Mouse (Mus musculus) kidney, adult 18-20 months (tissue): ENCODE measurements at regions not wholly inside any gene's neighbourhood (a gene's known extent, or its start where the extent isn't known, plus 50 kb on each side); places are given as distances from the start of the nearest gene placed in this dataset.

Experiments
- DNase-seq: peaks from one replicate; pipeline ENCODE4 v3.0.0; 2021

DNA sequence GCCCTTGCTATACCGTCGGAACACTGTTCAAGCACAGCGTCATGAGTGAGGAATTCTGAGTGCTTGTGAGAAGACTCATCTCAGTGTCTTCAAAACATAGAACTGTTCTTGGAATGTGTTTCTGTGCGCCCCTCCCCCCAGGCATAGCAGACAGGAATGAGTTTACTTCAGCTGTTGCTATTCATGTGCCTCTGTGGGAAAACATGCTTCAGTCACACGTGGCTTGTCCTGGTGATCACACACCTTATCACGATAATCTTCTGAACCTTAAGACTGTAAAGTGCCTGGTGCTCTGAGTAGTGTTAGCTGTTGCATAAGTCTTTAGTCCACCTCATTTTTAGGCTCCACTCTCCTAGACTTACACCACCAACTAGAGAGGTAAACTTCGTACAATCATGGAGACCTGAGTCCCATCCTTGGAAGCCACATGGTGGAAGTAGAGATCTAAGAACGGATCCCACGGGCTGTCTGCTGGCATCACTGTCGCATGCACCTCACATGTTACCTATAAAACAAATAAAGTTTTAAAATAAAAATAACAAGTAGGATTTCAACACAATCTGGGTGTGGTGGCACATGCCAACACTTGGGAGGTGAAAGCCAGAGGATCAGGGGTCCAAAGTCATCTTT is 1143.8 kb downstream of the 4930447A16Rik start:
- peak; percentile 51 for DNase-seq

DNA sequence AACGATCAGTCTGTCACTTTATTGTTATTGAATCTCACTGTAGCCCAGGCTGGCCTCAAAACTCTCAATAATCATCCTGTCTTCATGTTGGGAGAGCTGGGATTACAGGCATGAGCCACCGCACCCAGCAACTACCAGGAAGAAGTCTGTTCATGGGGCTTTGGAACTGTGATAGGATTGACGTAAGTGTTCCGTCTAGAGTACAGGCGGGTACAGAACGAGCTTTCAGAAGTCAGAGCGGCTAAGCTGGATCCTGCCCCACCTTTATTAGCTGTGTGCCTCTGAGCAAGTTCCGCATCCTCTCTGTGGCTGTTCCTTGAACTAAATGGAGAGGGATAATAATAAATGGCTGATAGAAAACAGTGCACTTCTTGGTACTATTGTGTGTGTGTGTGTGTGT is 1144.8 kb downstream of the 4930447A16Rik start:
- DNase-seq: no peak

DNA sequence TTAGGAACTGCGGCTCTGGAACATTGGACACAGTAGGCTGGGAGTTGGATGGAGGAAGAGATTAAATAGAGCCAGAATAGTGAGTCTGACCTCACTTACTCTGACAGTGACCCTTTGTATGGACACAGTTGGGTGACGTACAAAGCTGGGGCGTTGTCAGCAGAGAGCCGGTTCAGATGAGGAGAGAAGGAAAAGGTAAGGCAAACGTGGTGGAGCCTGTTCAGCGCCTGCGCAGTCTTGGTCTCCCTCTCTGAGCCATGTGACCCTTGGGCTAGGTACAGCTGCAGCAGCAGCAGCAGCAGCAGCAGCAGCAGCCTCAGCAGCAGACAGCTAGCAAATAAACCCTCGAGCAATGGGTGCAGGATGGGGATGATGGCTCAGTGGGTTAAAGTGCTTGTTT is 1145.4 kb downstream of the 4930447A16Rik start:
- DNase-seq: no peak

DNA sequence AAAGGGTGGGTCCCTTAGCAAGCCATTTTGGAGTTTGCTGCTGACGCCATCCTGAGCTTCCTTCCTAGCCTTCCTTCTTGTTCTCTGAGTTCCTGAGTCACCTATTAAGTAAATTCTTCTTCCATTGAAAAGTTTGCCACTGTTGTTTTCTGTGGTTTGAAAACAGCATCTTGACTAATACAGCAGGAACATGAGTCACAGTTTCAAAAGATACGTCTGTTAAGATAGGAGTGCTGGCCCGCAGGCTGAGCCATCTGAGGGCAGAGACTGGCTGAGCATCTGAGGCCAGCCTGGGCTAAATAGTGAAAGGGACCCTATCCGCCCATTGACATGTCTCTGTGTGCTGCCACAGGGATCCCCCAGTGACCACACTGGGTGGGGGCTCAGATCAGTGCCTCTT is 1147.3 kb downstream of the 4930447A16Rik start:
- no peak for DNase-seq

DNA sequence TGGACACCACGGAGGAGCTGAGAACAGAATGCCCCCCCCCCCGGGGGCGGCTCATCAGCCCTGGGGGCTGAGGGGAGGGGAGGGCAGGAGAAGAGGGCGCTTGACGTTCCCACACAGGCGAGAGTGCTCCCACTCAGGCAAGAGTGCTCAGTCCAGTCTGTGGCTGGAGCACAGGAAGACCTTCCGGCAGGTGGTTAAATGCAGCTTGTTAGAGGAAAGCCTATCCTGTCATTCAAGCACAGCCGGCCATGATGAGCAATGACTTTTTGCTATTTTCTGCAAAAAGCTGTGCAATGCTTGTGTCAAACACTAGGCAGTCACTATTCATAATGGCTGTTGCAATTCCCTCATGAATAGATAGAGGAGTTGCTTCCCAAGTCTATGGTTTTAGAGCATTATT is 1149.1 kb downstream of the 4930447A16Rik start:
- DNase-seq: no peak

DNA sequence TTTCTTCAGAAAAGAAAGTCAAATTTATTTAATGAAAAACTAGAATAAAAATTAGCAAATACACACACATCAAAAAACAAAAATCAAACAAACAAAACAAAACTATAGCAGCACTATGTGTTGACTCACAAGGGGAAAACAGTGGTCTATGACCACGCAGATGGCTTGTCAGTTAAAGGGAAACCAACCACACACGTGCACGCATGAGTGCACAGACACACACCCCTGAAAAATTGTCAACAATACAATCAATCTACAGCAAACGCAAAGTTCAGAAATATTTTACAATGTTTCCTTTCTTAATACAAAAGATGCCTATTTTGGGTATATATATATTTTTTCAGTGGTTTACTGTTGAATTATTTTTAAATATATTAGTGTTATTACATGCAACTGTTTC is 1149.9 kb downstream of the 4930447A16Rik start:
- no peak for DNase-seq

DNA sequence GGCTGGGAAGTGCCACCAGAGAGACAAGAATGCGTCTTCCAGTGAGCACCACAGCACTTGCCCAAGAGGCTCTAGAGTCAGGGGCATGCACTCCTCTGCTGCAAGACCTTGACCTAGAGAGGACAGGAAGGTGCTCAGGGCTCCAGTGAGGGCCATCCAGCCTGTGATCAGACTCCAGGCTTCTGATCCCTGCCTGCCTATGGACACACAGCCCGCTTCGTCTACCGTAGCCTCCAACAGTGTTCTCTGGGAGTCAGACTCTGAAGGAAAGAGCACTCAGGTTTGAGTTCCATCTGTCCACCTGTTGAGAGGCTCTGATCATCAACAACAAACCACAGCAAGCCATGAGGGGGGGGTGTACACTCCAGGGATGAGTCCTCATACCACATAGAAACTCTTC is 1152.3 kb downstream of the 4930447A16Rik start:
- DNase-seq: no peak

DNA sequence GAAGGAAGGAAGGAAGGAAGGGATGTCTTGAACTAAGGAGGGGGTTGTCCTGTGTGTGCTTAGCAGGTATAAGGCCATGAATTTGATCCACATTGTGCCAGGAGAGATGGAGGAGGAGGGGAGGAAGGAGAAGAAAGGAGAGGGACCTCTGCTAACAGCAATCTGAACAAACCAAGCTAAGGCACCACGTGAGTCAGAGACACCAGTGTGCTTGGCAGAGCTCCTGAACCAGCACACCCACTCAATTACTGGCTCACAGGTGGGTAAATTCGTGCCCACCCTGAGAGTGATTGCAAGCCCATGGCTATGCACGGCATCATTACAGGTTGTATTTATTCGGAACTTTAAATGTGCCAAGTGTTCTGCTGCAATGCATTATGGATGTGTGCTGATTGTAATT is 1154.1 kb downstream of the 4930447A16Rik start:
- no peak for DNase-seq

DNA sequence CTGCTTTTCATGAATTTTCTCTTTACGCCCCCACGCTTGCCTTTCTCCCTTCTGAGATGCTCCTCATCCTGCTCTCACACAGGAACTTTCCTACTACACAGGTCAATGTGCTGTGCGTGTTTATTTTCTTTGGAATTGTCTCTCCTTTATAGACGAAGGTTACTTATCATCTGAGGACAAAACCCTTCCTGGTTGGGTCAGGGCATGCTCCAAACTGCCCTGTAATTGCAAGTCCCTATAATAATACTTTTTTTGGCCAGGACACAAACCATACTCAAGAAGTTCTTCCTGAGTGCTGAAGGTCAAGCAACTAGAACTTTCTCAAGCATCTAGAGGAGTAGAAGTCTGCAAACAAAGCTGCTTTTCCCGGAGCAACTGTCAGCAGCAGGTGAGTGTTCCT is 1158.1 kb downstream of the 4930447A16Rik start:
- no peak for DNase-seq

DNA sequence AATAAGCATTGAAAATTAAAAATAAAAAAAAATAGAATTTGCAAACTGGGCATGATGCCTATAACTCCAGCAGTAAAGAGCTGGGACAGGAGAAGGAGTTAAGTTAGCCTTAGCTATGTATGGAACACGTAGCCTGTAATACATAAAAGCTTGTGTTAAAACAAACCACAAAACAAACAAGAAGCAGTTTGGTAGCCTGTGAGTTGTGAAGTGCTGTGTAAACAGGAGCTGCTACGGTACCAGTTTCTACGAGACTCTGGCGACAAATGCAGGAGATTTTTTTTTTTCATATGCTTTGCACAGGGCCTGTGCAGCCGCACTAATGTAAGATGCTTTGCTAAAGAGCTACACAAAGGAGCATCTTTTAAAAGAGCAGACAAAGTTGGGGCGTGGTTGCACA is 1159.1 kb downstream of the 4930447A16Rik start:
- no peak for DNase-seq

DNA sequence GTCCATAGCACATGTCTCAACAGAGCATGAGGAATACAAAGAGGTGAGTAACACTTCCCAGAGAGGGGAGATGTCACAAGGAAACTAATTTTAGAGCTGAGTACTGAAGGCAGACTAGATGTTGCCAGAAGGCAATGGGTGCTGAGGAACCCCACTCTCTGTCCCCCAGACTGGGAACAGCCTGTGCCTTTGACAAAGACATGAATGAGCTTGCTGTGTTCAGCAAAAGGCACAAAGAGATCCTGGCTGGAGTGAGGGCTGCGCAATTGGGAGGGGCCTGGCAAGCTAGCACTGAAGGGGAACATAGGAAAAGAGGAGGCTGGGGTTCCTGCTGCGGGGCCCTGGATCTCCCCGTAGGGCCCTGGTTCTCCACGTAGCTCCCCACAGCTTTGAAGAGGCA is 1160.3 kb downstream of the 4930447A16Rik start:
- DNase-seq: no peak

DNA sequence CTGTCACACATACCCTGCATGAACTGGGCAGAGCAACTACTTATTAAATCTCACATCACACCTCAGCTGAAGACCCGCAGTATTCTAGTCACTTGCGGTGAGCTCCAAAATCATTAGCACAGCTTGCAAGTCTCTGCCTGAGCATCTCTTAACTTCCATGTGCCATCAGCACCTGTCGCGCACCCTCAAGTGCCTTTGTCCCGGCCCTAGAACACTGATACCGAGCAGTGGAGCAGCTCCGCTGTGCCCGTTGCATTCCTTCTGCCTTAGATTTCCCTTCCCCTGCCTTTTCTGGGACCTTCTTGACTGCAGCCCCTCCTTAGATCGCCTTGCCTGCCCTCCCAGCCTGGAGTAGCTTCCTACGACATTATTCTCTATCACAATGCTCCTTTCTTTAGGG is 1161.2 kb downstream of the 4930447A16Rik start:
- no peak for DNase-seq

DNA sequence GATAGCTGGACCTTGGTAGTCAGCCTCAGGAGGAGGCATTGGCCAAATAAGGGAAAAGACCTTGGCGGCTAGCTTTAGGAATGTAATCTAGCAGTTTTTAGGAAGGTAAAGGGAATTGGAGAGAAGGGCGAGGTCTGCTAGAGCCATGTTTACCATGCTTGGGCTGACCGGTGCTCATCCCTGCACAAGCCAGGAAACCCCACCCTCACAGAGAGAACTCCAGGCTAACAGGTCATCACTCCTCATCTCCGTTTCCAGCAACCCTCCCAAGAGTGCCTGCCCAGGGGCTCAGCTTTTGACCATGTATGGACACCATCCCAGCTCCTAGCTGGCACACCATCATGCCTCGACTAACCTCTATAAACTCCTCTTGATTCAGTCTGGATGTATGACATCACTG is 1162.9 kb downstream of the 4930447A16Rik start:
- no peak for DNase-seq

DNA sequence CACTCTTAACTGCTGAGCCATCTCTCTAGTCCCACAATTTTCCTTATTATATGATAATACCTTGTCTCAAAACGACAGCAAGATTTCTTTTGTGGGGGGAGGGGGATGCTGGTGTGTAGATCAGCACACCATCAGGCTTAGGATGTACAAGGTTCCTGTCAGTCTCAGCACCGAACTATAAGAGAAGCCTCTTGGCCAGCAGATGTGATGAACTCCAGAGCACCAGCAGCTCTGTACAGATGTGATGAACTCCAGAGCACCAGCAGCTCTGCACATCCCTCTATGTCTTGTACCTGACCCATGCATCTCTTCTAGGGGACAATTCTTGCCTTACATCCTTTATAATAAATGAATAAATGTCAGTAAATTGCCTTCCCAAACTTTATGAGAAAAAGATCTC is 1163.7 kb downstream of the 4930447A16Rik start:
- DNase-seq: no peak

DNA sequence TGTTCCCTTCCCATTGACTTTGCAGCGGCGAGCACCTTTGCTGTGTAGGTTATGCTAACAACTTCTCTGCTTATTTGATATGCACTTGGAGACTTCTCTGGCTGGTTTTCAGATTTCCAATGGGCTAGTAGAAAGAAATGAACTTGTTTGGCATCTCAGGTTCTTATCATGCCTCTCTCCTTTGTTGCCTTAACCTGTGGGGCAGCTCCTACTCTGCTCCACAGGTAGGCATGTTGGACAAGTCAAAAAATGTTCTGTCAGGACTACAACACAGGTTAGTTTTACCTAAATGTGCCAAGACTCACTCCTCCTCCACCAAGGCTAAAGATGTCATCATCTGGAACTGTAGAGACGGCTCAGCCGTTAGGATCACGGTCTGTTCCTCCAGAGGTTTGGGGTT is 1164.3 kb downstream of the 4930447A16Rik start:
- no peak for DNase-seq

DNA sequence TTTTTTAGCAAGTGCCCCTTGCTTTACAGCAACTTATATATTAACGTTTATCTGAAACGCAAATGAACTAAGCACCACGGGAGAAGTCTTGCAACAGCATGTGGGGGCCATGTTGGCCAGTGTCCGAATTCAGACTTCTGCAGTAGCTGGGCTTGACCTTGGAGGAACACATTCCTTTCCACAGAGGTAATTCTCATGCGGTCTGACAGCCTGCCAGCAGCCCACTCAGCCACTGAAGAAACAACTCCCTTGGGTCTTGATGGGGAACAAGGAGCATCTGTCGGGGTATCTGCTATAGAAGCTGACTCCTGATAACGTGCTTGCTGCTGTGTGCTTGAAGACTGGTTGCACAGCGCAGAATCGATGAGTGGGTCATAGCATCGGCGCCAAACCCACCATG is 1168.7 kb downstream of the 4930447A16Rik start:
- peak; percentile 36 for DNase-seq

DNA sequence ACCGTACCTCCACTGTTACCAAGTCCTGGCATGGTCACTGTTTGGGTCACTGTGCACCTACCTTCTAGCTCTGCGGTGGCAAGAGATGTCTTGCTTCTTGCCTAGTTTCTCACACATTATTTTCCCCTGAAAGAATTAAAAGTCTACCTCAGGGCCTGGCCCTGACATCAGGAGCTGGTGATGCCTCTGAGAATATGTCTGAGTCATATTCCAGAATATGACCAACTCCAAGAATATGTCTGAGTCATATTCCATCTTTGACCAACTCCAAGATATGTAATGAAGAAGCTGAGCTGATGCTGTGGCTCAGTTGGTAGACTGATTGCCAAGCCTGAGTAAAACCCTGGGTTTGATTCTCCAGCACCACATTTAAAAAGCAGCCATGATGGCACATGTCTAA is 1169.4 kb downstream of the 4930447A16Rik start:
- no peak for DNase-seq

DNA sequence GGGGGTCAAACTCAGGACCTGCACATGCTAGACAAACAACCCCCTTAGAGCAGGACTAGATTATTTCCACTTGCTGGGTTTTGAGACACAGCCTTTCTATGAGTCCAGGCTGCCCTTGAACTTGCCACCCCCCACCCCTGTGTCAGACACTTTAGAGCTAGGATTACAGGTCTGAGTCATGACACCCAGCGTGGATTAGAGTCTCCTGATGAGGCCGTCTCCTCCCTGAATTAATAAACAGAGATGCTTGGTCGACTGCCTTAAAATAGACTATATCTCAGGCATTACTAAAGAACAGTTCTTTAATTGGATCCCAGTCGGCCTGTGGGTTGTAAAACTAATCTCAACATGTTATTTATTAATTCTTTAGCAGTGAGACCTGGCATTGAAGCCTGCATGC is 1170.5 kb downstream of the 4930447A16Rik start:
- DNase-seq: no peak

DNA sequence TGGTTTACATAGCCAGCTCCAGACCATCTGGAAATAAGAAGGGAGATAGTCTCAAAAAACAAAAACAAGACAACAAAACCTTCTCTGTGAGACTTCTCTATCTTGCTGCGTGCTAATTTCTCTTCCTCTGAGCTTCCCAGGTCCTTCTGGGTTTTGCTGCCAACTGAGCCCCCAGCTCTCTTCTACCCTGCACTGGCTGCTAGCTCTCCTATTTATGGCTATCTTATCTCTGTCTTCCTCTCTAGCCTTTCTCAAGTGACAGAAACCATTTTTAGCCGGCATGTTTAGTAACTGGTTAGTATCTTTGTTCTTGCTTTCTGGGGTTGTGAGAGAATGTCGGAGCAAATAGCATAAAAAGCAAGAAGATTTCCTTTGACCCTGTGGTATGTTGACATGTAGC is 1172.1 kb downstream of the 4930447A16Rik start:
- no peak for DNase-seq

DNA sequence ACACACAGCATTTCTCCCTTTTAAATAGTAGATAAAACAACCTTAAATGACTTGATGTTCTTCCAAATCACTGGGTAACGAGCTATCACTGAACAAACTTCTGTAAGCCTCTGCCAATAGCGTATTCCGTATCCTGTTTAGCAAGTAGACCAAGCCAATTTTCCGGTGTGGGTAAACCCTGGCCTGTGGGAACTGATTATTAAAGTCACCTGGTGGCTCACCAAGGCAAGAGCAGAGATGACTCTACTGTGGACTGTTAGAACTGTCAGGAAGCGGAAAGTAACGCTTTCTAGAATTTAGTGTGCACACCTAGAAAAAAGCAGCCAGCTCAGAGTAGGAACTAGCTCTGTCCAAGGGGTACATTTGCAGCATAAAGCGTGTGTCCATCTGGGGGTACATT is 1176.1 kb downstream of the 4930447A16Rik start:
- DNase-seq: no peak

DNA sequence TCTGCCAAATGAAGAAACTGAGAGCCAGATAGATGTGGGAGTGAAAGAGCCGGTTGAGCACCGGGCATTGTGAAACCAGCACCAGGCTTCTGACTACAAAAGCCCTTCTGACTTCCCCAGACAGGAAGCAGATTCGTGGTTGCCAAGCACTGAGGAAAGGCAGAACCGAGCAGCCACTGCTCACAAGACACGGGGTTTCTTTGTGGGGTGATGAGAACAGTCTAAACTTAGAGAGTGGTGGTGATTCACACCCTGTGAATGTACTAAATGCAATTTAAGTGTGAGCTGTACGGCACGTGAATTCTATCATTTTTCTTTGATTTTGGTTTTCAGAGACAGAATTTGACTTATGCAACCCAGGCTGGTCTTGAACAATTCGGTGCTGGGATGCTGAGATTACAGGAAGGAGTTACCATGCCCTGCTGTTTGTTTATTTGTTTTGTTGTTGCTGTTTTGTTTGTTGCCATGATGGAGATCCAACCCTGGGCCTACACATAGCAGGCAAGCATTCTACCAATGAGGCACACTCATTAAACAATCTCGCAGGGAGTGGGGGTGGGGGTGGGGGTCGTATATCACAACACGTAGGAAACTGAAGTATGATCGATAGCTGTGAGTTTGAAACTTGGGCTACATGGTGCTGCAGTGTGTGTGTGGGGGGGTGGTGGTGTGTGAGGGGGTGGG is 1177.0 kb downstream of the 4930447A16Rik start:
- DNase-seq: no peak

DNA sequence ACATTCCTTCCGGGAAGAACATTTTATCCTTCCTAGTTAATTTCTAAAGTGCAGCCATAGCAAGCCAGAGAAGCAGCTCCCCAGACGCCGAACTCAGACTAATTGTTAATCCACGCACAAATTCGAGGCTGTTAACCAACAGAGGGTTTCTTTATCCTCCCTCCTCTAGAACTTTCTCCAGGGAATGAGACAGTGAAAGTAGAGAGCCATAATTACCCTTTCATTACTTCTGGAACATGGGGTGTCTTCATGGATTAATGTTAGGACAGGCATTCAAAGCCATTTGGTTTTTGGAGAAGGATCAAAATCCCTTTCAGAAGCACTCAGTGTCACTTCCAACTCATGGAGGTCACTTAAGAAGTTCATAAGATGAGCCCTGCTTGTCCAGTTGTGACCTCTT is 1178.6 kb downstream of the 4930447A16Rik start:
- no peak for DNase-seq

DNA sequence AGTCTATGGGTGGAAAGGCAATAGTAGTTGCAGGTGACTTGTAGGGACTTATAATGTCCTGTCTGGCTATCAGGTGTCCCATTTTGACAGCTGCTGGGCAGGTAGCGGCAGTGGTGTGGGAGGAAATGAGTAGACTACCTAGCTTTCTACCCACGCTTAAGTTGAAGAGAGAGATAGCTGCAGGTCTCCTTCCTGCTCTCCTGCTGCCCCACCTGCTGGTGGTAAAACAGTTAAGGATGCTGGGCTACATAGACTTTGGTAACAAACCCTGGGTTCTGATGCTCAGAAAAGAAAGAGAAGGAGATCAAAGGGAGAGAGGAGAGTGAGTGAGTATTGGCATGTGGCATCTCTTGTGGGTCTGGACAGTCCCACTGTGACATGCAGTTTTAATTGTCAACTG is 1182.0 kb downstream of the 4930447A16Rik start:
- DNase-seq: peak; percentile 63

DNA sequence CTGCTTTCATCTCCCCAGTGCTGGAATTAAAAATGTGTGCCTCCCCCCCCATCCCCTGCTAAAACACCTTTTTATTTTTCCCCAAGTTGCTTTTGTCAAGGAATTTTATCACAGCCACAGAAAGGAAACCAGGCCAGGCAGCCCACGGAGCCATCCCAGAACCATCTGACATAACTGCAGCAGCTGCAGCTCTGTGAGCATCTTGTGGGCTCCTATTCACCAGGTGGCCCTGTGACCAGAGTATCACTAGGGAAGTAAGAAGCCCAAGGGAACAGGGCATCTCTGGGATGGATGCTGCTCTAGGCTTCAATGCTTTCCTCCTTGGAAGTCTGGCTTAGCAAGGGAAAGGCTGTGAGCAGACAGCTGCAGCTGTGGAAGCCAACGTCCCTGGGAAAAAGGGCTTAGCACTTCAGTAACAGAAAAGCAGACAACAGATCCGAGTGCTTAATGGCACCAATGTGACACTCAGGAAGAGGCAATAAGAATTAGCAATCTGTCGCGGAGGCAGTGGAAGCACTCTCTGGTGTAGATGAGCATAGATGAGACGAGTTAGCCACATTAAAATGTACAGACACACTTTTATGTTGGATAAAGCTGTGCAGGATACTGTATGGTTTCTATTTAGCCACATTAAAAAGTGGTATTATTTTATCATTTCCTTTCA is 1183.0 kb downstream of the 4930447A16Rik start:
- DNase-seq: no peak

DNA sequence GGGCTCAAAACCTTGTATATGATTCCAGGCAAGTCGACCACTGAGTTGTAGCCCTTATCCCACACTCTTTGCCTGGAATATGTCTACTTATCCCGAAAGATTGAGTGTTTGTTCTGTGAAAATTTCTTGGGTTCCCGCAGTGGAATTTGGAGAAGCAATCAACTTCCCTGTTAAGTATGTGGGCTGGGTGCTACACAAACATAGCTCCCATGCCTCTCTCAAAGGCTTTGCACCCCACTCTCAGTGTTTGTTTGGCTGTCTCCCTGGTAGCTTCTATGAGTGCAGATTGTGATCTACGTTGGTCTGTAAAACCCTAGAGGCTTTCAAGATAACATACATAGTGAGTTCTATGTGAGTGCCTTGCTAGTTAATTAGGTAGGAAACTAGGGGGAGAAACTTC is 1184.2 kb downstream of the 4930447A16Rik start:
- no peak for DNase-seq
